Mouse (Mus musculus) adrenal gland, postnatal 4 days (tissue): ENCODE measurements around the gene Ncan. TPM values are rescaled to one million over a fixed set of nuclear protein-coding genes. Genes with fewer than 3 reads are reported as not detected.

Experiments
- DNase-seq, 2 experiments: peaks; one replicate each; pipeline ENCODE4 v3.0.0; 2021 to 2022; ENCODE audit warnings: low spot score in 2 of 2, mixed read lengths in 2 of 2
- total RNA-seq, 2 experiments: library from RNA; stranded (reverse); gene quantifications; 2 replicates each; pipeline ENCODE4 v1.2.3; 2021

The Ncan gene
- total RNA-seq, 2 experiments from 2014 or later: 2.4 to 3.6 TPM

DNA sequence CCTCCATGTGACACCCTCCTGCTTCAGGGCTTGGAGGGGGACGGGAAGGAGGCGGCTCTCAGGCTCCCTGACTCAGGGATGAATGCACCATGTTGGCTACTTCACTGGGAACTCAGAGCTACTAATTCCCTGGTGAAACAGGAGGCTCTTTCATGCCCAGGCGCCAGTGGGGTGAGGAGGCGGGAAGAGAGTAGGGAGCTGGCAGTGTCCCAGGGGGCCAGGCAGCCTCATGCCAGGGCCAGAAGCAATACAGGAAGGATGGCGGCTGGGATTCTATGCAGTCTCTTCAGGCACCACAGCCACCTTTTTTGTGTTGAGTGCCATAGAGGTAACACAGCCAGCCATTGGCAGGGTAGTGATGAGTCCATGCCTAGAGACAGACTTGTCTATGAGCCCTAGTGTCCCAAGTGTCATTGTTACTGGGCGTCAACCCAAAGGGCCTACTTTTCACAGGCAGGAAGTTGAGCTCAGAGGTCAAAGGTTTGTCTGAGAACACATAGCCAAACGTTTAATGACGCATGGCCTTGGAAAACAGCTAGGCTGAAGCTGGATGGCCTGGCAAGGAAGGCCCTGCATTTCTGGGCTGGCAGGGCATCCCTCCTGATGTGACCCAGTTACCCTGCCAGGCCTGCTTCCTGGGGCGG, 8.8 kb upstream of the Ncan start:
- no peak for DNase-seq

DNA sequence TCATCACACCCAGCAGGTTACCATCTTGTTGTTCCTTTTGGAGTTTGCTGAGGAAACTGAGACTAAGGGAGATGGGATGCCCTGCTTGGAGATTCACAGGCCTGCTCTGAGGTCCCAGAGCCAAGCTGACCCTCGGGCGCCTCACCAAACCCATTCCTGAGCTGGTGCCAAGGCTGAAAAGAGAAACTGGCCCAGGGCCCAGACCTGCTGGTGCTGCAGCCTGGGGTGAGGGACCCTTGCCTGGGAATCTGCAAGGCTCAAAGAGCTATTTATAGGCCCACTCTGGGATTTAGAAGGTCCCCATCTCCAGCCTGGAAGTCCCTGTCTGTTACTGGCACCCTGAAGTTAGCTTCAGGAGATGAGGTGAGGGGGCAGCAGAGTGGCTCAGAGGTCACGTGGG, 7.8 kb upstream of the Ncan start:
- peak in 1 of 2 experiments; percentile 45 for DNase-seq

DNA sequence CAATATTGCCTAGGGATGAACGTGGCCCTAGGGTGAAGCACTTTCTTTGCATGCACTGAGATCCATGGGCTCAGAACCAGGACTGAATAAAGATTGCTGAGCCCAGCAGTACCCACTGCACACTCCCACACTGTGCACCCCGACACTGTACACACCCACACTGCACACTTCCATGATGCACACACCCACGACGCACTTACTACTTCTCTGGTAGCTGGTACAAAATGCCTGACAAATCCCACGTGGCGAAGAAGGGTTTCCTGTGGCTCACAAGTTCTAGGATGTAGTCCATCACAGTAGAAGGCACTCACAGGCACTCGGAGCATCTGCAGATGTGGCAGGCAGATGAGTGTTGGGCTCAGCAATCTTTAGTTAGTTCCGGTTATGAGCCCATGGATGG, 4.3 kb upstream of the Ncan start:
- no peak for DNase-seq

DNA sequence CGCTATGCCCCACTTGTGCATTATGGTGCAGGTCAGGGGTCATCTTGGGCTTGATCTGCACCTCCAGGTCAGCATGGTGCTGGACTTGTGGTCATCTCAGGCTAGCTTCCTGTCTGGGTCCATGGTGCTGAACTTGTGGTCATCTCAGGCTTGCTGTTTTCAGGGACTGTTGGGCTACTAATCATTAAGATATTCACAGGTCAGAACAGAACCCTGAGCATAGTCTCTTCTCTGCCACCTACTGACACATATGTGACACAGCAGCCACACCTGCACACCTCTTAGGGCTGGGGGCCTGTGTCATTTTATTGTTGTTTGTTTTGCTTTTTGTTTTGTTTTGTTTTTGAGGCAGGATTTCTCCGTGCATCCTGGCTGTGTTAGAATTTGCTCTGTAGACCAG, 2.2 kb upstream of the Ncan start:
- no peak for DNase-seq

DNA sequence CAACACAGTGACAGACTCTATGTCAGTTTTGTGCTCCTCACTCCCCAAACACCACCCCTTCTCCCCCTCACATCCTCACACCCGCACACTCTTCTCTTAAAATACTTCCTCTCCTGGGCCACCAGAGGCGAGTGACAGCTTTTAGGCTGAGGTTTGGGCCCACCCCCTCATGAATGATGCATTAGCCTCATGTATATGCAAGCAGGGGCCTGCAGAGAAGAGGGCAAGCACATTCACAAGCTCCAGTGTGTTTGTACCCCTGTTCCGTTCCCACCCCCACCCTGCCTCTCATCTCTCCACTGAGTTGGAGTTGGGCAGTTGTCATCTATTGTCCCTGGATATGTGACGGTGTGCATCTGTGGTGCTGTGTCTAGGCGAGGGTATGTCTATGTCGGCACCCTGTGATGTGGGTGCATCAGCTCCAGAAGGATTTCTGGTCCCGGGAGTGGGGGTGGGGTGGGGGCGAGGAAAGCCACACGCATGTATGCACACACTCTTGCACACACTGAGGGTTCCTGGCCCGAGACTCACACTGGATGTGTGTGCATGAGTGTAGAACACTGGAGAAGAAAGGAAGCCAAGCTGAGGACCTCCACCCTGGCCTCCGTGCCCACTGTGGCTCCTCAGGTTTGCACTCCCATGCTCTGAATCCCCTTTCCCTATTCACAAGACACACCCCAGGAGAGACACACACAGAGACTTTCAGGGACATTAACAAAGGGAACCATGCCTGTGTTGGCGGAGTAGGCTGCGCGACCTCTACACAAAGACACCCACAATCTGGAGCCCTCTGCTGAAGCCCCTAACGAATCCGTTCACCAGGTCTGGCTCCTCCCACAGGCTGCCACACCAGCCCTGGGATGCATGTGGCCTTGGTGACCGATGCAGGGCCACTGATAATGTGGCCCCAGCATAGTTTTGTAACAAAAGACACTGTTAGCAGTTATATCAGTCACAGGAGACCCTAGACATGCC, 1.7 kb downstream of the Ncan start:
- DNase-seq: no peak

DNA sequence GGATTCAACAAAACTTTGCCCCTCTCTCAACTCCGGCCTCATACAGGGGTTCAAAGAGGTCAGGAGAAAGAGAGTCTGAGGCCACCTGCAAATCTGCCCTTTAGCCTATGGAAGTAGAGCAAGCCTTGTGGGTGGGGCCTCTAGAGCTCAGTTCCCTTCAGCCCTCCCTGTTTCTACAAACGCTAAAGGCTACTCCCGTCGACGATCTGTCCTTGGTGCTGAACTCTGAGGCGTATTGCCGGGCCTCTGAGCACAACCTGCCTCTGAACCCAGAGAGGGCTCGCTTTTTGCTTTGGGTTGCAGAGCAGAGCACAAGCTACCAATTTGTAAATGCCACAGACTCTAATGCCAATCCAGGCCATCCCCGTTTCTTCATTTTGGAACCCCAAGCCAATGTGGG, 3.1 kb downstream of the Ncan start:
- DNase-seq: no peak

DNA sequence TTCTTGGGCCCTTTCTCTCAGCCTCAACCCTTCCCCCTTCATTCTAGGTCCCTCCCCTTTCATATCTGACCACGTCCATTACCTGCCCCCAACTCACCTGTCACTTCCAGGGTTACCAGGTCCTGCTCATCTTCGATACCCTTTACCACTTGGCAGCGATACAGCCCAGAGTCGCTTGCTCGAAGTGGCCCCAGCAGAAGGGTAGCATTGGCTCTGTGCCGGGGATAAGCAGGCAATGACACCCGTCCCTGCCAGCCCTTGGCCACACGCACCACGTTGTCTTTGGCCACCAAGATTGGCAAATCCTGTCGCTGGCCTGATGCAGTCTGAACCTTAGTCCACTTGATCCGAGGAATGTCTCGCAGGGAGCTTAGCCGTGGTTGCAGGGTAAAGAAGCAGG, 5.8 kb downstream of the Ncan start:
- DNase-seq: no peak

DNA sequence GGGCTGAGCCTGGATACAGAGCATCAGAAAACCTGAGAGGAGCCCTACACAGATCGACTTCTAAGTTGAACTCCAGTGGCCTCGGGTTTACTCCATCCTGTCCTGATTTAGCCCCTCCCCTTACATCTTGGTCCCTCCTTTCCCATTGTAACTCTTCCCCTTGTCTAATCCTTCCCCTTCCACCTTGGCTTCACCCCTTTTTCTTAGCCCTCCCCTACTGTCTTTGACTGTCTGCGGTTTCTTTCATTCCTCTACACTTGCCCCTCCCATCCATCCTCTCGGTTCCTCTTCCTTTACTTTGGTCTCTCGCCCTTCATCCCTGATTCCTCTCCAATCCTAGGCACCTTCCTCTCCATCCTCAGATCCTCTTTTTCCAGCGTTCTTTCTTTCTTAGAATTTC, 6.2 kb downstream of the Ncan start:
- no peak for DNase-seq

DNA sequence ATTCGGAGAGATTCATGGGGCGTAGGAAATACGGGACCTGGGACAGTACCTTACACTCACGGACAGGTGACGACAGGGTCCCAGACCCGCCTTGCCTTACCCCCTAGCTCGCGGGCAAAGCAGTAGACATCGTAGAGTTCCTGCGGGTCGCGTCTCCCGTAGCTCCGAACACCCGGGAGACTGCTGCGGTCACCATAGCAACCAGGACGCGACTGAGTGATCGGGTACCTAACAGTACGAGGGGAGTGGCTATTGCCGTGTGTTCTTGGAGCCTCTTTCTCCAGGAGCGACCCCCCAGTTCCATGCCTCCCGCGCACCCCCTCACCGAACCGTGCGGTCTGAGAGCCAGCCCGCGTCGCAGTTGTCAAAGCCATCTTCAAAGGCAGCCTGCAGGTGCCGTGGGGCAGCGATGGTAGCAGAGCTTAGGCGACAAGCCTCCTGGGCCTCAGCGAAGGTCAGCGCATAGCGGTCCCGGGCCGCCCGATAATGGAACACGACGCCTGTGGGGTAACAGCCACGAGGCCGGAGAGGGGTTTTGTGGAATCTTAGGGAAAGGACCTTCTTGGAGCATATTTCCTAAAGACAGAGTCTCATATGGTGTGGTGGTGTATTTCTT, 8.2 kb downstream of the Ncan start:
- no peak for DNase-seq

DNA sequence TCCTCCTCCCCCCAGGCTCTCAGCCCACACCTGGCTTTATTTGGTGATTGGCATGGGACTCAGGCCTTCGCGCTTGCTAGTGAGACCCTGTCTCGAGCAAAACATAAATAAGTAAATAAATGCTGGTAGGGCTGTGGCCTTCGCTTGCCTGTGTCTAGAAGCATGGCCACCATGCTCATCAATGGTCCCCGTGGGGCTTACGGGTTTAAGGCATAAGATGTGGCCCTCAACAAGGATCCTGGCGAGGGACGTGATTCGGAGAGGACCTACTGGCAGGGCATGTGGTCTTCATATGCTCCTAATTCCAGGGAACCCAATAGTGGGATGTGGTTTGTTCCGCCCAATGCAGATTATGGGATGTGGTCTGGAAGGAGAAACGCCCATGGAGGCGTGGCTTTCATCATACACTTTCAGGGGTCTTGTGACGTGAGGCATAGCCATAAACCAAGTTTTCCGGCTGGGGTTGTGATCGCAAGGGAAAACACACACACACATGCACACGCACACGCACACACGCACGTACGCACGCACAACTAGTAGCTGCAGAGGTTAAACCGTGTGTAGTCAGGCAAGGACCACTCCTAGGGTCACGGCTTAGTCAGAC, 9.4 kb downstream of the Ncan start:
- no peak for DNase-seq

DNA sequence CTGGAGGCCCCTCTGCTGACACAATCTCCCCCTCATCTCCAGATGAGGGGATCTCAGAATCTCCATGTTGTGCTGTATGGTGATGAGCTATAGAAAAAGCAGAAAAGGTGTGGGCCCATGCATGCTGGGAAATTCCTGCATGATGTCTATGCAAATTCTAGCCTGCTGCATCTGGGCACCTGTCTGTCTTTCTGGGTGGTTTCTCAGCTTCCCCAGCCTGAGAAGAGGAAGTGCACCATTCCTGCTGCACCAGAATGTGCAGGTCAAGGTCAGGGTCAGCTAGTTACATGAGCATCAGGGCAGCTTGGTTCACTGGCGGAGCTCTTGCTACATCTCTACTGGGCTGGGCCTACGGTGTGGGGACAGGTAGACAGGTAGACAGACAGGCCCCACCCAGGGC, 10.2 kb downstream of the Ncan start:
- no peak for DNase-seq

DNA sequence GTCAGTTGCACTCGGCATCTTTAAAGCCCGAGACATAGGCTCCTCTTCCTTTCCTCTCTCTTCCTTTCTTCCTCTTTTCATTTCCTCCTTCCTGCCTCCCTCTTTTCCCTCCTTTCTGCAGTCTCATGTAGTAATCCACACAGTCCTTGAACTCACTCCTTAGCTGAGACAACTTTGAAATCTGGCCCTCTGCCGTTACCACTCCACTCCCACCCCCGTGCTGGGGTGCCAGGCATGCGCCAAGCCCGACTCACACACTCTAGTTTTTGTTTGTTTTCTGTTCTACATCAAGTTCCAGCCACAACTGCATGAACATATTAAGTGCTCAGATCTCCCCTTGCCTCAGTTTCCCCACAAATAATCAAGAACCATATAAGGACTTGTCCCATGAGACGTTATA, 15.8 kb downstream of the Ncan start:
- DNase-seq: no peak

DNA sequence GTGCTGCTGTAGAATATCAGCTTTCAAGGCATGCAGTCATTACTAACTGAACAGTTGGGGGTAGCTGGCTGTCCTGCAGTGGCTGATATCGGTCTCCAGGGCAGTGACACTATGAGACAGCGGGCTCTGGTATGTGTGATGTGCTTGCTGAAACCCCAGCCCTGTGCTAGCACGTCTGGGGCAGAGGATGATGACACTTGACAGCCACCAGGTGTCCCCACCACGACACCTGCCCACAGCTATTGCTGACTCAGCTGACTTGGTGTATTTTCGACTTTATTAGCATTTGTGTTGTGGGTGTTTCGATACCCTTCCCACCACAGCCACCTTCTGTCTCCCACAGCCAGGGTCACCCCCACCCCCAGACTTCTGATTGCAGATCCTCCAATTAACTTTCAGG, 16.2 kb downstream of the Ncan start:
- DNase-seq: no peak

DNA sequence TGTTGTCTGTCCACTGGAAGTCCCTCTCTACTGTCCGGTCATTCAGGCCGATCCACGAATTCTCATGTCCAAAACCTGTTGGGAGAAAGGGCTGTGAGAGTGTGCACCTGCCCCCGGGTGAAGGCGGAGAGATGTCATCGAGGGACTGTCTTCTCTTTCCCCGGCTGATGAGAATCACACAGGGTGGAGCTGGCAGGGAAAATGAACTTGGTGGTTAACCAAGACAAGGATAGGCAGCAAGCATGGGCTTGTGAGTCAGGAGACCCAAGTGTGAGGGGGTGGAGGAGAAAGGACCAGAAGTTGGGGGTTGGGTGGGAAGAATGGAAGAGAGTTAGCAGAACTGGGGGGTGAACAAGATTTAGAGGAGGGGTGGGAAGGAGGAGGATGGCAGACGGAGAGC, 20.4 kb downstream of the Ncan start:
- DNase-seq: no peak

DNA sequence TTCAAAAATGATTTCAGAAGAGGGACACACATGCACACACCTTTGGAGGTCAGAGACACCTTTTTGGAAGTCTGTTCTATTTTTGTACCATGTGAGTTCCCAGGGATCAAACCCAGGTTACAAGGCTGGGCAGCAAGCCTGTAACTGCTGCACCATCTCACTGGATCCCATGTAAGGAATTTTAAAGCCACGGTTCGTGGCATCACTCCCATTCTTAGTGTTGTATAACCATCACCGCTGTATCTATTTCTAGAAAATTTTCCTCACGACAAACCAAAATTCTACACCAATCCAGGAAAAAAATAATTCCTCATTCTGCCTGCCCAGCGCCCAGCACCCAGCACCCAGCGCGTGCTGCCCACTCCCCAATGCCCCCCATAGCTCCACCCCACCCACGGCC, 21.4 kb downstream of the Ncan start:
- no peak for DNase-seq

DNA sequence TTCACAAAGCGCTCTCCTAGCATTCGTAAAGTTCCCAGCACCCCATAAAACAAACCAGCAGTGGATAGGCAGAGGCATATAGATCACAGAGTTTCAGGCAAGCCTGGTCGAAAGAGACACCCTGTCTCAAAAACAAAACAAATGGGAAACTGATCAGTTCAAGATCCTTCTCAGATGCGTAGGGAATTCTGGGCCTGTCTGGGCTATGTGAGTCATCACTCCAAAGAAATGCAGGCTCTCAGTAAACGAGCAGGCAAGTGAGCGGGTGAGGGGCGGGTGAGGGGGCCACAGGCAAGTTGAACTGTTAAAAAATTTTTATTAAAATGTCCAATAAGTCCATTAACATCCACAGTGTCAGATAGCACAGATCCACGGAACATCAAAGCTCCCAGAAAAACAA, 27.9 kb downstream of the Ncan start:
- no peak for DNase-seq

DNA sequence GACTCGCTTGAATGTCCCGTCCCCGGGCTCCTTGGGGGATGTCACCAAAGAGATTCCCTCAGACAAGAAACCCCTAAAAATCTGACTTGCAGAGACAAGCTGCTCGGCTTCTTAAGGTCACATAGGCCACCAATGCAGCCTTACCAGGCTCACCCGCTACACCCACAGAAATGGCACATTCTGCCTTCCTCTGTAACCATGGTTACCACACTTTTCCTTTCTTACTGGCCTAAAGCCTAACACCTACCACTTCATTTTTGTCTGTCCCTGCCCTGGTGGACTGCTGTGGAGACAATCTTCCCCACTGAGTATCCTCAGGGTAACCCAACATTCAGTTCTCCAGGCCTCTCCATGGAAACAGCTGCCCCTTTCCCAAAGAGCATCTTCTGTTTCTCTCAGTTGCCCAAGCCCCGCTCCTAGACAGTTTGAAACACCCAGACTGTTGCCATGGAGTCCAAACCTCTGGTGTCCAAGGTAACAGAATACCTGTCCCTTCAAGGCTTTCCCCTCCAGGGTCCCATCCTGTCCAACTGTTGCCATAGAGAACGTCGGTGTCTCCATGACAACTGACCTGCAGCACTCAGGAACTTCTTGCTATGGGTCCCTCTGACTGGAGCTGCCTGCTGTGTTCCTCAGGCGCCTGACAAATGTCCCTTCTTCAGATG, 31.2 kb downstream of the Ncan start:
- no peak for DNase-seq

DNA sequence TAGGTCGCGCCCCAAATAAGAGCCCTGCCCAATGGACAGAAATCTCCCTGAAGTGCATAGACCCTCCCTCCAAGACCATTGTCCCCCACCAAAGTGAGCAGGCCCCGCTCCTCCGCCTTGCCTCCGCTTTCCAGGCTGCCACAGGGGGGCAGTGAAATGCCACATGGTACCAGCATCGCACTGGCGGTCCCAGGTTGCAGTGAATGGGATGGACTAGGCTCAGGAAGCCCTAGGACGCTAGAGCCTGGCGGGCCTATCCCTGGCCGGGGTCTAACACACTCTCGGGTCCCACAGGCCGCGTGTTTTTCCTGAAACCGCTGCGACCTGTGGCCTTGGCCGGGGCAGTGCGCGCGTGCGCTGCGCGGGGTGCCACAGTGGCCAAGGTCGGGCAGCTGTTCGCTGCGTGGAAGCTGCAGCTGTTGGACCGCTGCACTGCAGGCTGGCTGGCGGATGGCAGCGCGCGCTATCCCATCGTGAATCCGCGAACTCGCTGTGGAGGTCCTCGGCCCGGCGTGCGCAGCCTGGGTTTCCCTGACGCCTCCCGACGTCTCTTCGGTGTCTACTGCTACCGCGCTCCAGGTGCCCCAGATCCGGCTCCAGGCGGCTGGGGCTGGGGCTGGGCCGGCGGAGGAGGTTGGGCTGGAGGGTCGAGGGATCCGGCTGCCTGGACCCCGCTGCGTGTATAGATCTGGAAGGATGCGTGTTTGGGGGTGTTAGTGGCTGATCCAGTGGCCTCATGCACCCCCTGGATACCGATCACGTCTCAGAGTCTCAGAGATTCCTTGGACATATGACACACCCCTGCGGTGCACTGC, 32.6 kb downstream of the Ncan start:
- no peak for DNase-seq

DNA sequence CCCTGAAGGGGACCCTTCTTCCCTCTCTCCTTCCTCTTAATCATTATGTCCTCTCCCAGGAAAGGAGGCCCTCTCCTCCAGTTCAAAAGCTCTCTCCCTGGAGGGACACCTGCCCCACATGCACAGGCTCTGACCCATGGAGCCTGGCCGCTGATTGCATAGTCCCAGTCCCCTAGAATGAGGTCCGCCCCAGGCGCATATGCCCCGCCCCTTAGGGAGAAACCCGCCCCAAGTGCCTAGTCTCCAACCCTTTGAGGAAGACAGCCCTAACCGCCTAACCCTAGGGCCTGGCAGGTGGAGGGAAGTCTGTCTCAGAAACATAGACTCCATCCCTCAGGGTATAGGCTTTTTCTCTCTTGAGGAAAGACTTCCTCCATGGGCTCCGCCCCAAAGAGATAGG, 33.4 kb downstream of the Ncan start:
- DNase-seq: no peak

DNA sequence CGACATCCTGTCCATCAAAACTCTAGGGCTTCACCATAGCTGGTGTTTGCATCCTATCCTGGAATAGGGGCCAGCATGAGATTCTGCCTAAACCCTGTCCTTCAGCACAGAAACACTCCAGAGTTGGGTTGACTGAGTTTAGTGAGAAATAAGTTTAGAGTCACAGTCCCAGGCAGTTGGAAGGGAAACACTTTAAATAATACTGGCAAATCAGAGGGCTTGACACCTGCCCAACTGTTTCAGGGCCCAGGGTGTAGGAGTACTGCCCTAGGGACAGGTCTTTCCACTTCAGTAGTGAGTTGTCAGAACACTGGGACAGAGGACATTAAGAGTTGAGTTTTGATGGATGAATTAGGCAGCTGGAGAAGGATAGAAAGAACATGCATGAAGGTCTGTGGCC, 34.5 kb downstream of the Ncan start:
- DNase-seq: no peak
